Mouse (Mus musculus): ENCODE data around the gene Dip2c.

DNA sequence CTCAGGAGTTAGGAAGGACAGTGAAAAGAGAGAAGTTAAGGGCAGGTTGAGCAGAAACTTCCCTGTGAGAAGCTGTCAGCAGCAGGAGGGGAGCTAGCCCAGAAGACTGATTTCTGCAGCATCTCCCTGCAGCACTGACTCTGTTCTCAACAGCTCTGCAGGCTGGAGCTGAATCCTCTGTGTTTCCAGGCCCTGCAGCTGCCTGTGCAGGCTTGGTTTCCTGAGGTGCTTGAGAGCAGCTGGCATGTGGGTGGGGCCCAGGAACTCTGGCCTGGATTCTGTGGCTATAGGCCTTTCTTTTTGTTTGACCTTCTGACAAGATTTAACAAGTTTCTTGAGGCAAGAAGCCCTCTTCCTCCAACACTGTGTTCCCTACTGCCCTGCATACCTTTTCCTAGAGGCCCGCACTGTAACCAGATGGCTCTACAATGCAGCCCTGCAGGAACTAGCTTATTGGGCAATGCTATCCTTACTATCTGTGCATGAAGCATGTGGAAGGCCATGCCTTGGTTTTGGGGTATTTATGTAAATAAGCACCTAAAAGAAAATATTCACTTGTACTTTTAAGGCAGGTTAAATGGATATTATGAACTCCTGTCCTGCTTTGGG is 53.1 kb downstream of the Dip2c start:
- TF ChIP-seq CHD2 (IDR thresholded peaks at IDR 0.05; ENCODE audit: low read depth, low read length) (no peak), HCFC1 (IDR thresholded peaks at IDR 0.05; ENCODE audit: borderline replicate concordance, insufficient read depth, low read length) (no peak), ZNF384 (IDR thresholded peaks at IDR 0.05; ENCODE audit: low read depth, low read length) (no peak), ZC3H11A (IDR thresholded peaks at IDR 0.05; ENCODE audit: borderline replicate concordance, low read depth, low read length) (no peak)

Data from ES-E14 (cell line).